Mouse (Mus musculus): Measurements from ENCODE around the gene Gemin2.
"Not testable (repeated sequence)": the region's sequence is repeated elsewhere in the genome, so short reads cannot be mapped to it uniquely, and the experiment has no call there.

Gemin2 gene

GRCm38 (mm10) chr12:59013234-59013633 is at the start of gene Gemin2:
Gemin2 (plus strand) TSS chr12:59013393.
- DNase-seq (ENCODE audit: low spot score in 2 of 2), result peak; percentile 92 to 94

GRCm38 (mm10) chr12:58964583-58964982 is 48.6 kb upstream of the Gemin2 start:
- DNase-seq (ENCODE audit: low spot score in 2 of 2), result no peak

- no peak for DNase-seq (ENCODE audit: low spot score in 2 of 2)
Observed at GRCm38 (mm10) chr12:58976966-58977365, 36.2 kb upstream of the Gemin2 start.

GRCm38 (mm10) chr12:58981178-58981661 is 32.0 kb upstream of the Gemin2 start:
- DNase-seq (ENCODE audit: low spot score in 2 of 2), result not testable (repeated sequence)

GRCm38 (mm10) chr12:58985766-58986165 is 27.4 kb upstream of the Gemin2 start:
- no peak for DNase-seq (ENCODE audit: low spot score in 2 of 2)

- peak in 1 of 2 experiments; percentile 8 for DNase-seq (ENCODE audit: low spot score in 2 of 2)
Observed at GRCm38 (mm10) chr12:59010482-59010881, 2.7 kb upstream of the Gemin2 start.

- DNase-seq (ENCODE audit: low spot score in 2 of 2), result no peak
Observed at GRCm38 (mm10) chr12:59011275-59011843, 1.8 kb upstream of the Gemin2 start.

GRCm38 (mm10) chr12:59011844-59012709 is 1.1 kb upstream of the Gemin2 start, which contains the start of gene Sec23a:
Sec23a (minus strand) TSS chr12:59012017.
- DNase-seq (ENCODE audit: low spot score in 2 of 2), result peak; percentile 99

GRCm38 (mm10) chr12:59012710-59013091 is 492 bp upstream of the Gemin2 start:
- DNase-seq (ENCODE audit: low spot score in 2 of 2), result no peak

GRCm38 (mm10) chr12:59017970-59018369 is 4.8 kb downstream of the Gemin2 start:
- no peak for DNase-seq (ENCODE audit: low spot score in 2 of 2)

- DNase-seq (ENCODE audit: low spot score in 2 of 2), result no peak
Observed at GRCm38 (mm10) chr12:59019891-59020290, 6.7 kb downstream of the Gemin2 start.

GRCm38 (mm10) chr12:59021306-59021705 is 8.1 kb downstream of the Gemin2 start:
- no peak for DNase-seq (ENCODE audit: low spot score in 2 of 2)

GRCm38 (mm10) chr12:59032101-59032500 is 18.9 kb downstream of the Gemin2 start:
- DNase-seq (ENCODE audit: low spot score in 2 of 2), result no peak

- no peak for DNase-seq (ENCODE audit: low spot score in 2 of 2)
Observed at GRCm38 (mm10) chr12:59039162-59039970, 26.2 kb downstream of the Gemin2 start.

- DNase-seq (ENCODE audit: low spot score in 2 of 2), result peak; percentile 35 to 36
Observed at GRCm38 (mm10) chr12:59039971-59040844, 27.0 kb downstream of the Gemin2 start.

- peak; percentile 29 to 30 for DNase-seq (ENCODE audit: low spot score in 2 of 2)
Observed at GRCm38 (mm10) chr12:59040851-59041250, 27.7 kb downstream of the Gemin2 start.

- no peak for DNase-seq (ENCODE audit: low spot score in 2 of 2)
Observed at GRCm38 (mm10) chr12:59052470-59052869, 39.3 kb downstream of the Gemin2 start.

GRCm38 (mm10) chr12:59053166-59053565 is 40.0 kb downstream of the Gemin2 start:
- no peak for DNase-seq (ENCODE audit: low spot score in 2 of 2)

GRCm38 (mm10) chr12:59053976-59054375 is 40.8 kb downstream of the Gemin2 start:
- DNase-seq (ENCODE audit: low spot score in 2 of 2), result no peak

GRCm38 (mm10) chr12:59055196-59055850 is 42.1 kb downstream of the Gemin2 start:
- no peak for DNase-seq (ENCODE audit: low spot score in 2 of 2)

Measured in spleen, postnatal 36 days (tissue).